Mouse (Mus musculus) liver, adult 2 months (tissue): ENCODE data around the gene Hip1.

ENCODE experiments used
- CTCF ChIP-seq: fragments of 200-500 bp; IDR thresholded peaks from 2 replicates; pipeline ENCODE4 v1.5.1; 2011; ENCODE audit warnings: low read depth, low read length, control low read depth
- POLR2A ChIP-seq: fragments of 200-500 bp; IDR thresholded peaks from 2 replicates; pipeline ENCODE4 v1.6.1; 2011; ENCODE audit warnings: low read length, control low read depth; ENCODE audit not compliant: insufficient read depth; ENCODE audit errors: extremely low read depth

GRCm38 (mm10) chr5:135533431-135533830 is 11.5 kb downstream of the Hip1 start:
- TF ChIP-seq CTCF (no peak), POLR2A (no peak)
